Mouse (Mus musculus) liver, embryonic 15.5 days (tissue): ENCODE measurements at regions not wholly inside any gene's neighbourhood (a gene's known extent, or its start where the extent isn't known, plus 50 kb on each side); places are given as distances from the start of the nearest gene placed in this dataset.

ENCODE experiments used
- ATAC-seq: fragments of 200-750 bp; cut with Nextera tagmentation; 2 replicates; pipeline ENCODE4 v1.8.0; 2017; ENCODE audit warnings: moderate number of reproducible peaks, mild to moderate bottlenecking, moderate library complexity; ENCODE audit not compliant: insufficient read depth
- H3K27ac ChIP-seq: fragments of 300-500 bp; sonication (generic); replicated peaks from 2 replicates; pipeline ENCODE4 v1.5.1; 2015; ENCODE audit warnings: mild to moderate bottlenecking, inconsistent platforms
- H3K27me3 ChIP-seq: fragments of 300-500 bp; sonication (generic); 2 replicates; pipeline ENCODE4 v1.6.1; 2015; ENCODE audit warnings: mild to moderate bottlenecking, inconsistent platforms
- H3K36me3 ChIP-seq: fragments of 300-500 bp; sonication (generic); replicated peaks from 2 replicates; pipeline ENCODE4 v1.6.1; 2015; ENCODE audit warnings: moderate library complexity, mild to moderate bottlenecking, inconsistent platforms
- H3K4me1 ChIP-seq: fragments of 300-500 bp; sonication (generic); replicated peaks from 2 replicates; pipeline ENCODE4 v1.6.1; 2015; ENCODE audit warnings: inconsistent platforms
- H3K4me2 ChIP-seq: fragments of 300-500 bp; sonication (generic); 2 replicates; pipeline ENCODE4 v1.6.1; 2015; ENCODE audit warnings: moderate library complexity, mild to moderate bottlenecking, inconsistent platforms
- H3K4me3 ChIP-seq: fragments of 300-500 bp; sonication (generic); replicated peaks from 2 replicates; pipeline ENCODE4 v1.5.1; 2015; ENCODE audit warnings: mild to moderate bottlenecking, inconsistent platforms
- H3K9ac ChIP-seq: fragments of 300-500 bp; sonication (generic); 2 replicates; pipeline ENCODE4 v1.6.1; 2015; ENCODE audit warnings: moderate library complexity, mild to moderate bottlenecking, inconsistent platforms
- H3K9me3 ChIP-seq: fragments of 300-500 bp; sonication (generic); replicated peaks from 2 replicates; pipeline ENCODE4 v1.6.1; 2016; ENCODE audit warnings: inconsistent platforms
- WGBS: fragments of 180-500 bp; shearing (Covaris S2); methylation state at CpG from one replicate; pipeline ENCODE4 v1.1.7; 2015; ENCODE audit warnings: mixed read lengths; ENCODE audit not compliant: insufficient replicate concordance; 5-methylcytosine and 5-hydroxymethylcytosine counted together

GRCm38 (mm10) chr2:170233426-170233825 lies 85.5 kb upstream of the Zfp217 start:
- no peak overlapping the region for H3K4me2 ChIP-seq
- H3K36me3 ChIP-seq: no peaks in the 10 kb centered on the region
- no peak overlapping the region for H3K4me3 ChIP-seq
- WGBS: 45% methylated on average over 4 of the region's 4 CpGs
- 0 out of 2 replicates have a peak, but pooled peaks cover 4% of the 10 kb centered on the region for H3K4me1 ChIP-seq
- no peaks in the 10 kb centered on the region for H3K9me3 ChIP-seq
- H3K27me3 ChIP-seq: no peaks in the 10 kb centered on the region
- no peak overlapping the region for H3K27ac ChIP-seq
- no peak for ATAC-seq
- H3K9ac ChIP-seq: no peak overlapping the region

- WGBS: 53% methylated on average over 8 of the region's 8 CpGs
- no peak overlapping the region for H3K4me3 ChIP-seq
- ATAC-seq: no peak
Measured at GRCm38 (mm10) chr2:170229461-170230080, 81.7 kb upstream of the Zfp217 start.

GRCm38 (mm10) chr2:170228318-170228994 lies 80.6 kb upstream of the Zfp217 start:
- H3K4me3 ChIP-seq: no peak overlapping the region
- no peaks in the 10 kb centered on the region for H3K27me3 ChIP-seq
- H3K27ac ChIP-seq: no peak overlapping the region
- ATAC-seq: no peak
- 83% methylated on average over 10 of the region's 10 CpGs for WGBS
- H3K4me2 ChIP-seq: no peak overlapping the region
- no peak overlapping the region for H3K9ac ChIP-seq
- no peaks in the 10 kb centered on the region for H3K9me3 ChIP-seq
- no peaks in the 10 kb centered on the region for H3K36me3 ChIP-seq
- peaks cover 9% of the 10 kb centered on the region for H3K4me1 ChIP-seq

More at GRCm38 (mm10) chr2:170229461-170230080, 81.7 kb upstream of the Zfp217 start:
- Histone ChIP-seq H3K4me2 (no peak overlapping the region), H3K9ac (no peak overlapping the region), H3K27ac (no peak overlapping the region), H3K36me3 (no peaks in the 10 kb centered on the region), H3K27me3 (no peaks in the 10 kb centered on the region), H3K9me3 (no peaks in the 10 kb centered on the region), H3K4me1 (peaks cover 5% of the 10 kb centered on the region; the same call in 1 of the 2 replicates)

DNA sequence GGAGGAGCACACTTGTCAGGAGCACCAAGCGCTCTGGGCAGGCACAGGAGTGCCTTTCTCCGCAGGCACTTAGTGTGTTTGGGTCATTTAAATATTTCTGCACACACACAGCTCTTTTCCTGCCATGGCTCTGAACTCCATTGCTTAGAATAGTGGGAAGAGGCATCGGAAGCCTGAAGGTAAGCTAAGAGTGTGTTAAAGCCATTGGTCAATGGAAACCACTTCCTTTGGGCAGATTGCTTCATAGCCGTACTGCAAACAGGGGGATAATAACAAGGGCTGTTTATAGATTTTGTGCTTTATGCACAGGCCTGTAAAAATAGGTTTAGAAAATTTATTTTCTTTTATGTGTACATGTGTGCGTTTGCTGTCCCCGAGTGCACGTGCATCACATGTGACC lies 76.0 kb upstream of the Zfp217 start:
- no peak for ATAC-seq
- Histone ChIP-seq H3K4me3 (no peak overlapping the region), H3K9ac (no peak overlapping the region), H3K9me3 (no peaks in the 10 kb centered on the region), H3K4me1 (peaks cover 54% of the 10 kb centered on the region), H3K27me3 (no peaks in the 10 kb centered on the region), H3K36me3 (no peaks in the 10 kb centered on the region), H3K4me2 (no peak overlapping the region), H3K27ac (no peak overlapping the region)
- 55% methylated on average over 7 of the region's 7 CpGs for WGBS

- no peak overlapping the region for H3K9ac ChIP-seq
- no peak for ATAC-seq
- H3K4me3 ChIP-seq: 0 out of 2 replicates have a peak overlapping the region, but pooled peaks have one; percentile 12
Measured at GRCm38 (mm10) chr2:170222819-170223218, 74.9 kb upstream of the Zfp217 start.

DNA sequence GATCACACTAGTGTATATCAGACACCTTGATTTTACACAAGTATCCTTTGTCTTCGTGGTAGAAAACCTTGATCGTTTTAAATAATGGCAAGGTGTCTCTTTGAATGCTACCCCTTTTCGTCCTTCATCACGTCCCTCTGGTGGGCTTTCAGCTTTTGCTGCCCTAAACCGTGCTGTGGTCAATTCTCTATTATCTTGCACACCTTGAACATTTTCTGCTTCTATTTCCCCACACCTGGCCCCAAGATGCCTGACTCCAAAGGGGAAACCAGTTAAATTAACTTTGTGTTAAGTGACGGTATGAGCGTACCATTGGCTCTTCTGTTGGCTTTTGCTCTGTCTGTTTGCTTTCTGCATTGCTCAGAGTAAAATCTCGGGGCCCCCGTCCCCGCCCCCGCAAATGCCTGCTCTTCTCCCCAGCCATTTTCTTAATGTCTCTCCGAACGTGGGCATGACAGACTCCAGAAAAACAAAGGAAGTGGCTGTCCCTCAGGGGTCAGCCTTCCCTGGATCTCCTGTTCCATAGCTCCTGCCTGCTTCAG lies 74.2 kb upstream of the Zfp217 start:
- Histone ChIP-seq H3K27ac (peak overlapping the region; percentile 41; the same call in 1 of the 2 replicates), H3K36me3 (no peaks in the 10 kb centered on the region), H3K4me3 (no peak overlapping the region), H3K4me2 (peak overlapping the region; percentile 52), H3K9me3 (no peaks in the 10 kb centered on the region), H3K4me1 (peaks cover 64% of the 10 kb centered on the region), H3K9ac (no peak overlapping the region), H3K27me3 (no peaks in the 10 kb centered on the region; the same call in 1 of the 2 replicates)
- no peak for ATAC-seq
- WGBS: 25% methylated on average over 13 of the region's 13 CpGs

More at GRCm38 (mm10) chr2:170222819-170223218, 74.9 kb upstream of the Zfp217 start:
- Histone ChIP-seq H3K4me2 (peak overlapping the region; percentile 52), H3K36me3 (no peaks in the 10 kb centered on the region), H3K4me1 (peaks cover 64% of the 10 kb centered on the region), H3K27me3 (no peaks in the 10 kb centered on the region; the same call in 1 of the 2 replicates), H3K27ac (peak overlapping the region; percentile 41), H3K9me3 (no peaks in the 10 kb centered on the region)
- under 1% methylated on average over 6 of the region's 6 CpGs for WGBS

DNA sequence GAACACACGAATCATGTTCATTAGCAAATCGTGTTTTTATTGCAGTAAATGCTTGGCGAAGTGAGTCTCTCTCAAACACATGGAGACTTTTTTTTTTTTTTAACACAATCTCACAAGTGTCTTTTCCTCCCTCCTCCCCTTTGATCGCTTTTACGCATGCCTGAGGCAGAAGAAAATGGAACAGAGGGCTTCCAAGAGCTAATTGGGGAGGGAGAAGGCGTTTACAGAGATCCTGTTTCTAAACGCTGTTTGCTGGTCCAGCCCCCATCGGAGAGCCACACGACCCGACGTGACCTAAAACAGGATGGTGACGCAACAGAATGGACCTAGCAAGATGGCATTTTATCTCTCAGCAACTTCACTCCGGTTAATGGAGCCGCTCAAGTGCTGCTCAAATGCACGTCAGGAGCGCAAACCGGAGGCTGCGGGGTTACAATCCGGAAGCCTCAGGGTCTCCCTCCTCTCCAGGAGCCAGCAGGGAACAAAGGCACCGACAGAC lies 73.0 kb upstream of the Zfp217 start:
- H3K27ac ChIP-seq: peak overlapping the region; percentile 64
- peak; percentile 40; the same call in 1 of the 2 replicates for ATAC-seq
- no peaks in the 10 kb centered on the region for H3K36me3 ChIP-seq
- H3K4me1 ChIP-seq: peaks cover 64% of the 10 kb centered on the region
- peak overlapping the region; percentile 19; the same call in 1 of the 2 replicates for H3K9ac ChIP-seq
- no peaks in the 10 kb centered on the region for H3K9me3 ChIP-seq
- H3K4me2 ChIP-seq: peak overlapping the region; percentile 83
- H3K27me3 ChIP-seq: no peaks in the 10 kb centered on the region; the same call in 1 of the 2 replicates
- H3K4me3 ChIP-seq: peak overlapping the region; percentile 56
- under 1% methylated on average over 20 of the region's 20 CpGs for WGBS

DNA sequence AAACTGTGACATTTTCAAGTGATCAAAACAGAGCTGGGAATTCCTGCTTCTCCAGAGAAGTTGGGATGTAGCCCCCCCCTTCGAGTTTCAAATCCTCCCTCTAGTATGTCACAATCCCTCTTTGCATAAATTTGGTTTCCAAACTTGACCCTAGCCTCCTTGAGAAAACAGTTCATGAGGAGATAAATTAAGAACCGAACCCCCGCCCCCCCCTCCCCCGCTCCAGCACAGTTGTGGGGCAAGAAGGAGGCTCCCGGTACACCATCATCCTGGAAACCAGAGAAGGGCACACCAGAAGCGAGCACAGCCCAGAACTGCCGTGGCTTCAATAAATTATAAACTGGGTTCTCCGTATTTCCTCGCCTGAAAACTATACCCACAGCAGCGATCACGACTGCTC lies 72.5 kb upstream of the Zfp217 start:
- peaks cover 64% of the 10 kb centered on the region for H3K4me1 ChIP-seq
- no peaks in the 10 kb centered on the region; the same call in 1 of the 2 replicates for H3K27me3 ChIP-seq
- 0 out of 2 replicates have a peak overlapping the region, but pooled peaks have one; percentile 44 for H3K9ac ChIP-seq
- peak overlapping the region; percentile 83 for H3K4me2 ChIP-seq
- no peak for ATAC-seq
- H3K9me3 ChIP-seq: no peaks in the 10 kb centered on the region
- H3K36me3 ChIP-seq: no peaks in the 10 kb centered on the region
- peak overlapping the region; percentile 64 for H3K27ac ChIP-seq
- 5% methylated on average over 11 of the region's 11 CpGs for WGBS
- H3K4me3 ChIP-seq: peak overlapping the region; percentile 56

DNA sequence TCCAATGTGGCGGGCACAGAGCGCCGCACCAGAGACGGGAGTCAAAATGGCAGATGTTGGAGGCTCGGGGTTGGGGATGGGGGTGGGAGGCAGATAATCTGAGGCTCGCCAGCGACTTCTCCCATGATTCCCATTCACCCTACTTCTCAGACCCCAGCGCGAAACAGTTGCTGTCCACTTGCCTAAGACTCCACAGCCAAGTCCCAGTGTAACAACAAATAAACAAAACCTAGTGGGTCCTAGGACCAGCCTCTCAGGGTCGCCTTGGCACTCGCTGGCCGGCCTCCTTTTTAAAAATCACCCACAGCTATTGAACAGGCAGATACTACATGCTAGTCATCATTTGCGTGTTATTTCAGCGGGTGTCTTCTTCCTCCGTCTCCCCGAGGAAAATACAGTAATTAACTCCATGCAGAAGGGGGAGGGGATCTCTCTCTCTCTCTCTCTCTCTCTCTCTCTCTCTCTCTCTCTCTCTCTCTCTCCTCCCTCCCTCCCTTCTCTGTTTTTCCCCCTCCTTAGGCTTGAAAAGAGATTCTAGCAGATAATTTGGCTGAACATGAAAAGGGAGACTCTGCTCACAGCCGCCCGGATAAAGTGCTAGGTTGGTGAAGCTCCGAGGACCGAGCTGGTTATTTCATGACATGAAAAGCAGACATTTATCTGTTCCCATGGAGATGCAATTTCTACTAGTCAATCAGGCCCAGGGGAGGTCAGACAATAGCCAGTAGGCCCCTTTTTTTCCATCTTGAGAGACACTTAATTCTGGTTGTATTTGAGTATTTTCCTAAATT lies 71.9 kb upstream of the Zfp217 start:
- no peaks in the 10 kb centered on the region for H3K36me3 ChIP-seq
- 3% methylated on average over 20 of the region's 20 CpGs for WGBS
- no peaks in the 10 kb centered on the region; the same call in 1 of the 2 replicates for H3K27me3 ChIP-seq
- H3K4me2 ChIP-seq: peak overlapping the region; percentile 83
- peak overlapping the region; percentile 44 for H3K9ac ChIP-seq
- H3K9me3 ChIP-seq: no peaks in the 10 kb centered on the region
- peaks cover 64% of the 10 kb centered on the region for H3K4me1 ChIP-seq
- H3K27ac ChIP-seq: peak overlapping the region; percentile 16; the same call in 1 of the 2 replicates
- peak overlapping the region; percentile 56 for H3K4me3 ChIP-seq
- ATAC-seq: no peak

DNA sequence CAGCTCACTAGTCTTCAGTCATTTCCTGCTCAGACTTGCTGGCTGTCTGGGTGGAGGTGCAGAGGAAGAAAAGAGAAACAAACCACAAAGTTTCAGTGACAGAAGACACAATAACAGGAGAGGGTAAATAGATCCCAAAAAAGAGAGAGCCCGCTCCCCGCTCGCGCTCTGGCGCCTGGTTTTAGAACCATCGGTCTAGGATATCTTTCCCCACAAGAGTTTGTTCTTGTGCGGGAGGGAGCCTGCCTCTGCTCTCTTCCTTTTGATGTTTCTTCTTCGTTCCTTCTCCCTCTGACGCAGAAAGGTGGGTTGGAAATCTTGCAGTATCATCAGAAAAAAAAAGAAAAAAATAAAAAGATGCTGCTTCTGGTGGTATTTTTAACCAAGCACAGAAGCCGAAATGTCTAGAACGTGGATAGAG lies 71.3 kb upstream of the Zfp217 start:
- Histone ChIP-seq H3K4me1 (peaks cover 64% of the 10 kb centered on the region), H3K4me2 (peak overlapping the region; percentile 83), H3K36me3 (no peaks in the 10 kb centered on the region), H3K27me3 (no peaks in the 10 kb centered on the region; the same call in 1 of the 2 replicates), H3K9ac (peak overlapping the region; percentile 44), H3K4me3 (peak overlapping the region; percentile 56), H3K27ac (peak overlapping the region; percentile 16; the same call in 1 of the 2 replicates), H3K9me3 (no peaks in the 10 kb centered on the region)
- no peak for ATAC-seq
- 2% methylated on average over 11 of the region's 11 CpGs for WGBS
